Mouse (Mus musculus) neural tube, embryonic 10.5 days (tissue): ENCODE results near the gene Rnf130.
"Not testable (repeated sequence)": the region's sequence is repeated elsewhere in the genome, so short reads cannot be mapped to it uniquely, and the experiment has no call there.

Source experiments
- DNase-seq: peaks from one replicate; pipeline ENCODE4 v3.0.0-alpha.2; 2017; ENCODE audit warnings: low spot score; ENCODE audit errors: extremely low spot score

Rnf130 gene

GRCm38 (mm10) chr11:50081365-50082190 lies 56.4 kb downstream of the Rnf130 start:
- no peak for DNase-seq

GRCm38 (mm10) chr11:50086211-50086610 lies 61.1 kb downstream of the Rnf130 start:
- no peak for DNase-seq

- DNase-seq = no peak
Observed at GRCm38 (mm10) chr11:50089840-50090239, 64.7 kb downstream of the Rnf130 start.

- DNase-seq = no peak
Observed at GRCm38 (mm10) chr11:50090982-50091675, 66.0 kb downstream of the Rnf130 start.

GRCm38 (mm10) chr11:50091681-50092080 lies 66.5 kb downstream of the Rnf130 start:
- no peak for DNase-seq

- DNase-seq = no peak
Observed at GRCm38 (mm10) chr11:50095661-50096060, 70.5 kb downstream of the Rnf130 start.

GRCm38 (mm10) chr11:50097091-50097490 lies 71.9 kb downstream of the Rnf130 start:
- DNase-seq = no peak

- DNase-seq = no peak
Observed at GRCm38 (mm10) chr11:50098961-50099481, 73.9 kb downstream of the Rnf130 start.

- no peak for DNase-seq
Observed at GRCm38 (mm10) chr11:50099692-50100091, 74.5 kb downstream of the Rnf130 start.

- no peak for DNase-seq
Observed at GRCm38 (mm10) chr11:50100548-50101307, 75.6 kb downstream of the Rnf130 start.

GRCm38 (mm10) chr11:50101962-50102361 lies 76.8 kb downstream of the Rnf130 start:
- not testable (repeated sequence) for DNase-seq

- DNase-seq = no peak
Observed at GRCm38 (mm10) chr11:50104016-50104415, 78.9 kb downstream of the Rnf130 start.

- DNase-seq = no peak
Observed at GRCm38 (mm10) chr11:50105237-50105636, 80.1 kb downstream of the Rnf130 start.

GRCm38 (mm10) chr11:50106024-50106423 lies 80.9 kb downstream of the Rnf130 start:
- DNase-seq = no peak

- DNase-seq = no peak
Observed at GRCm38 (mm10) chr11:50108823-50109244, 83.7 kb downstream of the Rnf130 start.

- peak; percentile 80 for DNase-seq
Observed at GRCm38 (mm10) chr11:50114329-50114728, 89.2 kb downstream of the Rnf130 start.

- no peak for DNase-seq
Observed at GRCm38 (mm10) chr11:50122631-50123081, 97.5 kb downstream of the Rnf130 start.

GRCm38 (mm10) chr11:50127781-50128180 lies 102.6 kb downstream of the Rnf130 start:
- DNase-seq = no peak

- peak; percentile 94 for DNase-seq
Observed at GRCm38 (mm10) chr11:50130811-50131766, 105.9 kb downstream of the Rnf130 start, which contains the start of gene Tbc1d9b. Gene Tbc1d9b (plus strand): TSS chr11:50131396.

- DNase-seq = no peak
Observed at GRCm38 (mm10) chr11:50131801-50132201, 106.7 kb downstream of the Rnf130 start.
